Mouse (Mus musculus): ENCODE data around the gene Itga5.

DNA sequence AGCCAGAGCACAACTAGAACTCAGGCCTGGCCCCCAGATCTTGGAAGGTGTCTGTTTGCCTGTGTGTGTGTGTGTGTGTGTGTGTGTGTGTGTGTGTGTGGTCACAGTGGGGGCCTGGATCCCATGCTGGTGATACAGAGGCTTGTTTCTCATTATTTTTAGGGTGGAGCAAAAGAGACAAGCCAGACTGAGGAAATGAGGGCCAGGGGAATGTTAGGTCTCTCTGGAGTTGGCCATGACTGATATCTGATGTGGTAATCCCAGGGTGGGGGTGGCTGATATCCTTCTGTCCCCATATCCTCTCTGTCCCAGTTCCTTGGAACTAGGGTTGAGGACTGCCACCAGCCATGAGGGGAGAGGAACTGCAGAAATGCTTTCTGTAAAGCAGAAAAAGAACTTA is 49.4 kb downstream of the Itga5 start:
- TF ChIP-seq CTCF (IDR thresholded peaks at IDR 0.05) (no peak), EP300 (IDR thresholded peaks at IDR 0.05) (no peak)

Measured in lung, postnatal 0 days (tissue).